Mouse (Mus musculus) telencephalon, adult 2 months (tissue): Measurements from ENCODE around the gene Zfp865.
"Not testable (repeated sequence)": the region's sequence is repeated elsewhere in the genome, so short reads cannot be mapped to it uniquely, and the experiment has no call there.

Source experiments
- DNase-seq: peaks from one replicate; pipeline ENCODE4 v3.0.0-alpha.2; 2011; ENCODE audit warnings: low read depth, low spot score

Zfp865 gene

DNA sequence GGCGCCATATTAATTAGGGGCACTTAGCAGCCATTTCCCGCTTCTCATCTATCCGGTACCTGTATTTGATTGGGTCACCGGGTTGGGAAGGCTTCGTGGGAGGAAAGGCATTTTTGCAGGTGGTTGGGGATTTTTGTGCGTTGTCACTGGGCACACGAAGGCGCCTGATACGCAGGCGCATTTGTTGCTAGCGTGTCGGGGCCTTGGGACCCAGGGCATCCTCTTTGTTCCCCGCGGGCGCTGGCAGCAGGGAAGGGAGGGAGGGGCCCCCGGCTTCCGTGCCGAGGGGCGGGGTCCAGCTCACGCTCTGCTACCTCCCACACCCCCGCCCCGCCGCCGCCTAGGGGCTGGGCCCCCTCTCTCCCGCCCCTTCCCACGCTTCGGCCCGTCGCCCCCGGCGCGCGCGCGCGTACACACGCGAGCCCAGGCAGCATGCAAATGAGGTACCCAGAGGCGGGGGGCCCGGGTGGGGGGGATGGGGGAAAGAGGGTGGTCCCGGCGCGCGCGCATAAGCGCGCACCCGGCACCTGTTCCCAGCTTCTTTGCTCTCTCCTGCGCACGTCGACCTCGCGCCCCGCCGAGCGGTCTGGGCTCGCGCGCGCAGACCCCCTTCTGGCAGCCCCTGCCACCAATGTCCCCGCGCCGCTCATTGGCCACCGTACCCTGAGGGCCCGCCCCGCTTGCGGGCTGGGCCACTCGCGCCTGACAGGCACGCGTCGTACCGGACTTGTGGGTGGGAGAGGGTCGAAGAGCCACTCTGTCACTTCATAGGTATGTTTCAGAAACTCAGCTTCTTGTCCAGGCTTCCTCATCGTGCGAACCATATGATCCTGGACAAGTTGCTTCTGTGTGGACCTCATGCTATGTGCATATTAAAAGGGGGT is 4.8 kb upstream of the Zfp865 start, which contains the start of gene Gm44973:
Gm44973 (plus strand) TSS at position 379 of the 884 bp plus-strand sequence.
- DNase-seq, result peak; percentile 98

DNA sequence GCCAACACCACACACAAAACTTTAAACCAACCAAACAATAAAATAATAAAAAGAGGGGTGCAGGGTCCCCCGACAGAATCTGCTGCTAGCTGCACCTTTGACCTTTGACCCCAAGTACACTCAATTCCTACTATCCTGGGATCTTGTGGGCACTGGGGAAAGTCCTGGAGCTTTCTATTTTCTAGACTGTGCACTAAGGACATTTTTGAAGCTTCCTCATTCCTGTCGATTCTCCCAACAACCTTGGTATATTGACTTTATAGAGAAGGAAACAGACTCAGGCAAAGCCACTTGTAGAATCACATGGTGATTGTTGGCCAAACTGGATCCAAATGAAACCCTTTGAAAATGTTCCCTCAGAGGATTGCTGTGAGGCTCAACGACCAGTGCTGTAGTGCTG is 4.1 kb upstream of the Zfp865 start:
- DNase-seq, result no peak

- DNase-seq, result no peak
These were observed 3.3 kb upstream of the Zfp865 start for GRCm38 (mm10) chr7:5016920-5017319.

- DNase-seq, result no peak
These were observed 2.8 kb upstream of the Zfp865 start for GRCm38 (mm10) chr7:5017352-5017751.

- no peak for DNase-seq
These were observed 2.2 kb upstream of the Zfp865 start for GRCm38 (mm10) chr7:5017931-5018330.

DNA sequence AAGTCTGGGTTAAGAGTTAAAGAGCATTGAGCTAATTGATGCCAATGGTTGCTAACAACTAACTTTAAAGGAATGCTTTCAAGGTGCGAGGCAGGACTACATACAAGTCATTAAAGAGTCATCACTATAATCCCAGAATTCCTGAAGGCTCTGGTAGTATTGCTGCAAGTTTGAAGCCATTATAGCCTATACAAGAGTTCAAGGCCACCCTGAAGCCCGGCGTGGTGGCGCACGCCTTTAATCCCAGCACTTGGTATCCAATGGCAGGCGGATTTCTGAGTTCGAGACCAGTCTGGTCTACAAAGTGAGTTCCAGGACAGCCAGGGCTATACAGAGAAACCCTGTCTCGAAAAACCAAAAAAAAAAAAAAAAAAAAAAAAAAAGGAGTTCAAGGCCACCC is 600 bp upstream of the Zfp865 start:
- DNase-seq, result not testable (repeated sequence)

DNA sequence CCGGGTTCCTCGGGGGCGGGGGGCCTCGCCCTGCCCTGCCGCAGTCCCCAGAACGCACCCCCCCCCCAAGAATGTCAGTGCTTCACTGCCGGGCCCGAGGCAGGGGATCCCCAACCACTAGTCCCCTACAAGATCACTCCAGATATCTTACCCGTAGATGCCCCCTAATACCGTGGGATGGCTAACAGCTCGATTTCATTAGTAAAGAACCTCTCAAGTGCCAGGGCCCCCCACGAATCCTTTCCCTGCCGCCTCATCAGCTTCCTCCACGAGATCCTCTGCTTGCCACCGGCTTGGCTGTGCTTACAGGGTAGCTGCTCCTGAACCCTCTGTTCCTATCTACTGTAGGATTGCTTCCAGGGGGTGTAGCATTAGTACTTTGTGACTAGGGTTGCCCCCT is 509 bp downstream of the Zfp865 start:
- DNase-seq, result no peak

DNA sequence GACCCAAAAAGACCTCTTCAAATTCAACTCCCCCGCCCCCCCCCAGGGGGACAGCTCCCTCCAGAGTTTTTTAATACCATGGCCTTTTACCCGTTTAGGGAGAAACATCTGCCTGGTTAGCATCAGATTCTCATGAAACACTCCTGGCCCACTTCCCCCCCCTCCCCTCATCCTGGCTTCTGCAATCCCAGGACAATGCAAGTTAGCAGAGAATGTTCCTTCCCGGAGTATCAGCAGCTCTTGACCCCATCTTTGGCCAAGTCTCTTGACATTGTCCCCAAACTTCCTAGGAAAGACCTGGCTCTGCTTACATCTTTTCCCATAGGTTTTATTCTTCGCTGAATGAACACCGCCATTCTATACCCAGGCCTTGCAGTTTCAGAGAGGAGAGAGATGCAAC is 1.0 kb downstream of the Zfp865 start:
- no peak for DNase-seq

DNA sequence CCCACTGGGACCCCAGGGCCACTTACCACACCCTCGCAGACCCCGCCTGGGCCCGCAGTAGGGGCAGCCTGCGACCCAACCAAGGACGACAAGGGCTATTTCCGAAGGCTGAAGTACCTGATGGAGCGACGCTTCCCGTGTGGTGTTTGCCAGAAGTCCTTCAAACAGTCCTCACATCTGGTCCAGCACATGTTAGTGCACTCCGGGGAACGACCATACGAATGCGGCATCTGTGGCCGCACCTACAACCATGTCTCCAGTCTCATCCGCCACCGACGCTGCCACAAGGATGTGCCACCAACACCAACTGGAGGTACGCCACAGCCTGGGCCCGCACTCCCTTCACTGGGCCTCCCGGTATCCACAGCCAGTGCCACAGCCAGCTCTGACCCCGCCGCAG is 9.4 kb downstream of the Zfp865 start:
- DNase-seq, result no peak

DNA sequence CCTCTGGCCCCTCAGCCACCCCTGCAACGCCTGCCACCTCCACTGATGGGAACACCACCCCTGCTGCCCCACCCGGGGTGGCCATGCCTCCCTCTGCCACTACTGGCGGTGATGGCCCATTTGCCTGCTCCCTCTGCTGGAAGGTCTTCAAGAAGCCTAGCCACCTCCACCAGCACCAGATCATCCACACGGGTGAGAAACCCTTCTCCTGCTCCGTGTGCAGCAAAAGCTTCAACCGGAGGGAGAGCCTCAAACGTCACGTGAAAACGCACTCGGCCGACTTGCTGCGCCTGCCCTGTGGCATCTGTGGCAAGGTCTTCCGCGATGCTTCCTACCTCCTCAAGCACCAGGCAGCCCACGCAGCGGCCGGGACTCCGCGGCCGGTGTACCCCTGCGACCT is 9.8 kb downstream of the Zfp865 start:
- DNase-seq, result no peak

DNA sequence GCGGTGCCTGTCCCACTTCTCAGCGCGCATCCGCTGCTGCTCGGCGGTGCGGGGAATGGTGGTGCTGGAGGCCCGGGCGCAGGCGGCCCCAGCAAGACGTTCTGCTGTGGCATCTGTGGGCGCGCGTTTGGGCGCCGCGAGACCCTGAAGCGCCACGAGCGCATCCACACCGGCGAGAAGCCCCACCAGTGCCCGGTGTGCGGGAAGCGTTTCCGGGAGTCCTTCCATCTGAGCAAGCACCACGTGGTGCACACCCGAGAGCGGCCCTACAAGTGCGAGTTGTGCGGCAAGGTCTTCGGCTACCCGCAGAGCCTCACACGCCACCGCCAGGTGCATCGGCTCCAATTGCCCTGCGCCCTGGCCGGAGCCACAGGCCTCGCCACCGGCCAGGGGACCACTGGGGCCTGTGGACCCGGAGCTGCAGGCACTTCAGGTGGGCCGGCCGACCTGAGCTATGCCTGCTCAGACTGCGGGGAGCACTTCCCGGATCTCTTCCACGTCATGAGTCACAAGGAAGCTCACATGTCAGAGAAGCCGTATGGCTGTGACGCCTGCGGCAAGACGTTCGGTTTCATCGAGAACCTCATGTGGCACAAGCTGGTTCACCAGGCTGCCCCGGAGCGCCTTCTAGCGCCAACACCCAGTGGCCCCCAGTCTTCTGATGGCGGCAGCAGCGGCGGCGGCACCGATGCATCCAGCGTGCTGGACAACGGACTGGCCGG is 10.5 kb downstream of the Zfp865 start:
- DNase-seq, result no peak

GRCm38 (mm10) chr7:5031496-5031895 is 11.3 kb downstream of the Zfp865 start:
- no peak for DNase-seq

GRCm38 (mm10) chr7:5033818-5034217 is 13.6 kb downstream of the Zfp865 start, which contains the start of gene 4632433K11Rik:
Gene 4632433K11Rik, plus strand, starts transcription at chr7:5034118.
- DNase-seq, result no peak

- no peak for DNase-seq
These were observed 15.5 kb downstream of the Zfp865 start for GRCm38 (mm10) chr7:5035628-5036027.

DNA sequence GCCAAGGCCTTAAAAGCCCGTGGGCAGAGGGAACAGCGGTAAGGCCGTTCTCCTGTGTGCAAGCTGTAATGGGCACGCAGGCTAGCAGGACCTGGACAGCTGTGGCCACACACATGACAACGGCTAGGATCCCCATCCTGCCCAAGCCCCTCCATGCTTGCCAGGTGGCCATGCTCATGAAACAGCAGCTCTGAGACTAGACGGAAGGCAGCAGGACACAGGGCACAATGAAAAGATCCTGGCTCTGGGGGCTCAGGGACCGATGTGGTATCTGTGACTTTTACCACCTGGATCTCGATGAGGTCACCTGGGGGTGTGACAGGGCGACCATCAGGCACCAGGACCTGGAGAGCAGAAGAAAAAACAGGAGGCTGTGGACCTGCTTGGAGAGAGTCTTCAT is 16.0 kb downstream of the Zfp865 start:
- no peak for DNase-seq

GRCm38 (mm10) chr7:5037026-5037425 is 16.9 kb downstream of the Zfp865 start:
- no peak for DNase-seq

DNA sequence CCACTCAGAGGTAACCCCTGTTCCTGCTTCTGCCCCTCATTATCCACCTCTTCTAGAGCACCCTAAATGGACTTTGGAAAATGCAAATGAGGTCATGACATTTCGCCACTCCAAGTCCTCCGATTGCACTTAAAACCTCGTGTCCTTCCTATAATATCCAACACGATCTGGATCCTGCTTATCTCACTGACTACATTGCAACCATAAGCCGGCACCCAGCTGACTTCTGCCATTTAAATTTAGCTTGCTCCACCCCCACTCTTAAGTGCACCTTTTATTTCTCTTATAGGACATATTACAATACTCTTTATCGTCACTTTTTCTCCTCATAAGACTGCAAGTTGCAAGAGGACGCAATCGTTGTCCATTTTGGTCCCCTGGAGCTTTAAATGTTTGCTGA is 17.3 kb downstream of the Zfp865 start:
- no peak for DNase-seq

DNA sequence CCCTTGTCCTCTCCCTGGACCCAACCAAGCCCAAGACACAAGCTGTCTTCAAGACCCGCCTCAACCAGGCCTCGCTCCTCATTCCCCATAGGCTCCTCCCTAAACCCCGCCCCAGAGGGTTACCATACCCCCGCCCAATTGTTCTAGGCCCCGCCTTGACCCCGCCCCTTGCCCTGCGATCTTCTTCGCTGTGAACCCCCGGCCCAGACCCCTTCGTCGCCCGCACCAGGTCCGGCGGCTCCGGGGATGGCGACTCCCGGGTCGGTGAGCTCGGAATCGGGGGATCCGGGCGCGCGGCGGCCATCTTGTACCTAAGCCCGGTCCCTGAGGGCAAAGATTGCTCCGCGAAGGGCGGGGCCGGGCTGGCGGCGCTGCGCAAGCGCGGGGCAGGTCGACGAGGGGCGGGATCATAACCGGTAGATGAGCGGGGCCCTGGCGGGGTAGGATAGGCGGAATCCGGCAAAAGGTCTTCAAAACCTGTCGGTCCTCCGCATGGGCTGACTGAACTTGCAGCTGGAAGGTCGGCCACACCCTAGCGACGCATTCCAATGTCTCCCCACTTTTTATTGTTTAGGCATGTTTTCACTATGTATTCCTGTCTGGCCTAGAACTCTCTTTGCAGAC is 18.0 kb downstream of the Zfp865 start, which contains the start of gene Zfp784:
Zfp784 (minus strand) TSS at position 338 of the 624 bp plus-strand sequence.
- DNase-seq, result peak; percentile 84

DNA sequence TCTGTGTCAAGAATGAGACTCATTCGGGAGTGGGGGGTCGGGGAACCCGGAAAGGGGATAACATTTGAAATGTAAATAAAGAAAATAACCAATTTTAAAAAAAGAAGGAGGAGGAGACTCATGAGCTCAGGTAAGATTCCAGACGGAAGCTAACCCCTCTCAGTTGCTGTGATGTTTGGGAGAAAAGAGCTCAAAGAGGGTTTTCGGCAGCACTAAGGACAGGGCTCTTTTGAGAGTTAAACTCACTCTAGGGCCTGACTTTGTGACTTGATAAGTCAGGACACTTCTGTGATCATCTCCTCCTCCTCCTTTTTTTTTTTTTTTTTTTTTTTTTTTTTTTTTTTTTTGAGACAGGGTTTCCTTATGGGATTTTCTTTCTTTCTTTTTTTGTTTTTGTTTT is 18.8 kb downstream of the Zfp865 start:
- no peak for DNase-seq

- no peak for DNase-seq
These were observed 24.8 kb downstream of the Zfp865 start for GRCm38 (mm10) chr7:5044981-5045380.

- DNase-seq, result no peak
These were observed 25.9 kb downstream of the Zfp865 start for GRCm38 (mm10) chr7:5046112-5046511.

DNA sequence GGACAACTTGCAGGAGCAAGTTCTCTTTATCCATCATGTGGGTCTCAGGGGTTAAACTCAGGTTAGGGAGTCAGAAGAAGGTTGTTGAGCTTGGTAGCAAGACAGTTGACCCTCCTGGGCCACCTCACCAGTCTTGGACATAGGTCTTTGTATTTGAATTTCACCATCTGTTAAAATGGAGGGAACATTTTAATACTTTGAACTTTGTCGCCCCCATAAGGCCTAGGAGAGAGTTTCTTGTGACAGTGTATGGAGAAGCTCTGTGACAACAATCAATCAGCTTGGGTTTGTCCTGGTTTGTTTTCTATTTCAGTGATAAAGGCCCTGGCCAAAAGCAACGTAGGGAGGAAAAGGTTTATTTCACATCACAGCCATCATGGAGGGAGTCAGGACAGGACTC is 27.1 kb downstream of the Zfp865 start:
- no peak for DNase-seq
